Mouse (Mus musculus): ENCODE data around the gene Sf3a1. TPM values are rescaled to one million over a fixed set of nuclear protein-coding genes. Genes with fewer than 3 reads are reported as not detected.

Sf3a1 gene
- total and polyA plus RNA-seq, 2 experiments from 2014 or later: 30.6 to 45.4 TPM

GRCm38 (mm10) chr11:4158676-4159075 is 1.5 kb upstream of the Sf3a1 start:
- Histone ChIP-seq H3K9ac (replicated peaks; ENCODE audit: low read length) (no peak overlapping the region), H3K4me2 (ENCODE audit: low read depth, low read length) (0 out of 2 replicates have a peak overlapping the region, but pooled peaks have one; percentile 81), H3K27ac (no peak overlapping the region), H3K27me3 (ENCODE audit: insufficient read depth, low read length) (no peaks in the 10 kb centered on the region), H3K36me3 (ENCODE audit: insufficient read depth, low read length) (peaks cover 11% of the 10 kb centered on the region; the same call in 1 of the 2 replicates), H3K4me3 (ENCODE audit: low read length) (no peak overlapping the region), H3K4me1 (ENCODE audit: insufficient read depth, low read length) (peaks cover 14% of the 10 kb centered on the region), H3K9me3 (ENCODE audit: low read length) (no peaks in the 10 kb centered on the region)
- TF ChIP-seq CTCF (IDR thresholded peaks at IDR 0.05; ENCODE audit: low read depth): no peak
- no peak for DNase-seq (ENCODE audit: low spot score)
- no peak for ATAC-seq
- WGBS: 67% methylated on average over 3 of the region's 3 CpGs

GRCm38 (mm10) chr11:4160758-4161480 is 769 bp downstream of the Sf3a1 start:
- 7% methylated on average over 15 of the region's 15 CpGs for WGBS
- peak overlapping the region; percentile 88 for H3K9ac ChIP-seq (replicated peaks; ENCODE audit: low read length)
- no peak for TF ChIP-seq CTCF (IDR thresholded peaks at IDR 0.05; ENCODE audit: low read depth)
- DNase-seq (ENCODE audit: low spot score) (no peak), ATAC-seq (no peak)
- peaks cover 14% of the 10 kb centered on the region for H3K4me1 ChIP-seq (ENCODE audit: insufficient read depth, low read length)
- H3K9me3 ChIP-seq (ENCODE audit: low read length): no peaks in the 10 kb centered on the region
- peak overlapping the region; percentile 81 for H3K4me2 ChIP-seq (ENCODE audit: low read depth, low read length)
- peak overlapping the region; percentile 76 for H3K4me3 ChIP-seq (ENCODE audit: low read length)
- H3K27me3 ChIP-seq (ENCODE audit: insufficient read depth, low read length): no peaks in the 10 kb centered on the region
- H3K27ac ChIP-seq: peak overlapping the region; percentile 97
- peaks cover 18% of the 10 kb centered on the region; the same call in 1 of the 2 replicates for H3K36me3 ChIP-seq (ENCODE audit: insufficient read depth, low read length)

GRCm38 (mm10) chr11:4164701-4165100 is 4.6 kb downstream of the Sf3a1 start:
- H3K4me2 ChIP-seq (ENCODE audit: low read depth, low read length): no peak overlapping the region
- no peak for DNase-seq (ENCODE audit: low spot score)
- WGBS: 69% methylated on average over 2 of the region's 2 CpGs
- no peaks in the 10 kb centered on the region for H3K9me3 ChIP-seq (ENCODE audit: low read length)
- H3K4me1 ChIP-seq (ENCODE audit: insufficient read depth, low read length): peaks cover 14% of the 10 kb centered on the region; the same call in 1 of the 2 replicates
- H3K27ac ChIP-seq: no peak overlapping the region
- no peak for TF ChIP-seq CTCF (IDR thresholded peaks at IDR 0.05; ENCODE audit: low read depth)
- no peaks in the 10 kb centered on the region for H3K27me3 ChIP-seq (ENCODE audit: insufficient read depth, low read length)
- ATAC-seq: no peak
- H3K36me3 ChIP-seq (ENCODE audit: insufficient read depth, low read length): peaks cover 47% of the 10 kb centered on the region; the same call in 1 of the 2 replicates
- H3K9ac ChIP-seq (replicated peaks; ENCODE audit: low read length): no peak overlapping the region
- H3K4me3 ChIP-seq (ENCODE audit: low read length): no peak overlapping the region

- Histone ChIP-seq H3K27ac (no peak overlapping the region), H3K9ac (replicated peaks; ENCODE audit: low read length) (no peak overlapping the region), H3K4me3 (ENCODE audit: low read length) (no peak overlapping the region), H3K4me2 (ENCODE audit: low read depth, low read length) (no peak overlapping the region), H3K36me3 (ENCODE audit: insufficient read depth, low read length) (peaks cover 65% of the 10 kb centered on the region), H3K27me3 (ENCODE audit: insufficient read depth, low read length) (no peaks in the 10 kb centered on the region), H3K4me1 (ENCODE audit: insufficient read depth, low read length) (peaks cover 7% of the 10 kb centered on the region; the same call in 1 of the 2 replicates), H3K9me3 (ENCODE audit: low read length) (no peaks in the 10 kb centered on the region)
- no peak for TF ChIP-seq CTCF (IDR thresholded peaks at IDR 0.05; ENCODE audit: low read depth)
- ATAC-seq (no peak), DNase-seq (ENCODE audit: low spot score) (no peak)
- 94% methylated on average over 7 of the region's 7 CpGs for WGBS
Measured at GRCm38 (mm10) chr11:4166467-4167090, 6.4 kb downstream of the Sf3a1 start.

- DNase-seq (ENCODE audit: low spot score) (peak; percentile 73), ATAC-seq (peak; percentile 92)
- Histone ChIP-seq H3K4me3 (ENCODE audit: low read length) (no peak overlapping the region), H3K9me3 (ENCODE audit: low read length) (no peaks in the 10 kb centered on the region), H3K36me3 (ENCODE audit: insufficient read depth, low read length) (peaks cover 96% of the 10 kb centered on the region), H3K4me1 (ENCODE audit: insufficient read depth, low read length) (no peaks in the 10 kb centered on the region), H3K9ac (replicated peaks; ENCODE audit: low read length) (no peak overlapping the region), H3K4me2 (ENCODE audit: low read depth, low read length) (no peak overlapping the region), H3K27ac (peak overlapping the region; percentile 64; the same call in 1 of the 2 replicates), H3K27me3 (ENCODE audit: insufficient read depth, low read length) (no peaks in the 10 kb centered on the region)
- 53% methylated on average over 5 of the region's 5 CpGs for WGBS
- TF ChIP-seq CTCF (IDR thresholded peaks at IDR 0.05; ENCODE audit: low read depth): no peak
Measured at GRCm38 (mm10) chr11:4174586-4174985, 14.4 kb downstream of the Sf3a1 start.

GRCm38 (mm10) chr11:4177716-4178115 is 17.6 kb downstream of the Sf3a1 start:
- TF ChIP-seq CTCF (IDR thresholded peaks at IDR 0.05; ENCODE audit: low read depth): no peak

More at GRCm38 (mm10) chr11:4177716-4178115, 17.6 kb downstream of the Sf3a1 start:
- no peak overlapping the region for H3K4me2 ChIP-seq (ENCODE audit: low read depth, low read length)
- WGBS: 58% methylated on average over 4 of the region's 4 CpGs
- no peak overlapping the region for H3K9ac ChIP-seq (replicated peaks; ENCODE audit: low read length)
- no peaks in the 10 kb centered on the region for H3K27me3 ChIP-seq (ENCODE audit: insufficient read depth, low read length)
- no peaks in the 10 kb centered on the region for H3K4me1 ChIP-seq (ENCODE audit: insufficient read depth, low read length)
- peaks cover 97% of the 10 kb centered on the region for H3K36me3 ChIP-seq (ENCODE audit: insufficient read depth, low read length)
- DNase-seq (ENCODE audit: low spot score): no peak
- H3K27ac ChIP-seq: no peak overlapping the region
- no peak overlapping the region for H3K4me3 ChIP-seq (ENCODE audit: low read length)
- no peaks in the 10 kb centered on the region for H3K9me3 ChIP-seq (ENCODE audit: low read length)
- no peak for ATAC-seq

All from hindbrain, postnatal 0 days (tissue).